Mouse (Mus musculus): ENCODE measurements around the gene Ripor2.

Ripor2 gene

GRCm38 (mm10) chr13:24619711-24620110 is 37.7 kb downstream of the Ripor2 start:
- DNase-seq: no peak

- DNase-seq: no peak
Measured at GRCm38 (mm10) chr13:24620439-24620838, 38.5 kb downstream of the Ripor2 start.

GRCm38 (mm10) chr13:24623631-24624030 is 41.6 kb downstream of the Ripor2 start:
- no peak for DNase-seq

GRCm38 (mm10) chr13:24625071-24625470 is 43.1 kb downstream of the Ripor2 start:
- DNase-seq: no peak

DNA sequence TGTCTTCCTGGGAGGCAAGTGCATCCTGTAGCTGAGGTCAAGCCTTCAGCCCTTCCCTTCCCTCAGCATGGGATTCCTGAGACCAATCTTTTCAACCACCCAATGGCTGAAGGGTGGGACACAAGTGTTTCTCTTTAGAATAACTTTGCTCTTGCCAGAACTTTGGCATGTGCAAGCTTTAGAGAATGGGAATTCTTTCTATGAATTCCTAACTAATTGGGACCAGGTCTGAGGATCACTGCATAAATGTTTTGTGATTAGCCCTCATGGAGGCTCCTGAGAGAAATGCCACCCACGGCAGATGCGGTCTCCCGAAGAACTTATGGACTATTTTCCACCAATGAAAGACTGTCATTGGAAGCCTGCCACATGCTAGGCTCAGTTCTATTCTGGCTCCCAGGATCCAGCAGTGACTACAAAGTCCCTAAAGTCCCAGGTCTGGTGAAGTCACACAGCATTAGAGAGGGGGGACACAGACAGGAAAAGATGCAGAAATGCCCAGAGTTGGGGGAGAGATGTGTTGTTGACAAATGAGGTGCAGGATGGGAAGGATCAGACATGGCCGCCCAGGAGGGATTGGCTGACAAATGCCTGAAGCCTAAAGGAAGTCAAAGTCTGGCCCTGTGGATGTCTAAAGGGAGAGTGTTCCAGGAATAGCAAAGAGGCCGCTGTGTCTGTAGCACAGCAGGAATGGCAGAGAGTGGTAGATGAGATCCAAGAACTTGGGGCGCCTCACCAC is 44.9 kb downstream of the Ripor2 start:
- DNase-seq: no peak

- no peak for DNase-seq
Measured at GRCm38 (mm10) chr13:24628192-24628591, 46.2 kb downstream of the Ripor2 start.

- DNase-seq: no peak
Measured at GRCm38 (mm10) chr13:24629073-24629621, 47.2 kb downstream of the Ripor2 start.

- no peak for DNase-seq
Measured at GRCm38 (mm10) chr13:24630364-24630763, 48.4 kb downstream of the Ripor2 start.

- DNase-seq: no peak
Measured at GRCm38 (mm10) chr13:24632988-24633577, 51.1 kb downstream of the Ripor2 start.

- DNase-seq: no peak
Measured at GRCm38 (mm10) chr13:24634346-24635120, 52.5 kb downstream of the Ripor2 start.

DNA sequence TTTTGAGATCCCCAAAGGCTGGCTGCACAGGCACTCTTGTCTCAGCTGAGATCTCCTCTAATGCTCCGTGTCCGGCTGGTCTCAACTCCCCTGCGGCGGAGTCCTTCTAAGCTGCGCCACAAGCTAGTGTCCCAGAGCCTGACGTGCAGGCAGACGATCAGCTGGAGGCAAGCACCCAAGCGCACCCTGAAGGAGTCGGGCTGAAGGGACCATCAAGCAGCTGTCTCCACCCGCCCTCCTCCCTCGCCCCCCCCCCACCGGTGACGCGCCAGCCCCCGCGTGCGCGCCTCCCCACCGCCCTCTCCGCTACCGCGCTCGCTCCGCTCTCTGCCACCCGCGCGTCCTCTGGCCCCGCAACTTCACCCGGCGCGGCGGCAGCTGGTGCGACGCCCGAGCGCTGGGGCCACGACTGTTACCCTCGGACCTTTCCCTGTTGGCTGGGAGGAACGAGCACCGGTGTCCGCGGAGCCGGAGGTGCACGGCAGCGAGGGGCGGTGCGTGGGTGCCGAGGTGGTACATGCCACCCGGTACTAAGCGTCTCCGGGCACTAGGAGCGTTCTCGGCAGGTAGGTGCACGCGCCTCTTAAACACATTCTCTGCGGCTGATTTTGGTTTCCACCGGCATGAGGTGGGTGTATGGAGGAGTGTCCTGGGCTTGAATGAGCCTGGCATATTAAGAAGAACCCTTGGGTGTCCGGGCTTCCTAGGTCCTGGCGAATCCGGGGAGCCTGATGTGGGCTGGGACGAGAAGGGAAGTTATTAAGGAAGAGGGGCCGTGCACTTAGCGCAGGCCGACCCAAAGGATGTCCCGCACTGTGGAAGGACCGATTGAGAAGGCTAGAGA is 56.6 kb downstream of the Ripor2 start:
- DNase-seq: peak; percentile 68

GRCm38 (mm10) chr13:24639215-24640165 is 57.5 kb downstream of the Ripor2 start:
- peak; percentile 53 for DNase-seq

- DNase-seq: no peak
Measured at GRCm38 (mm10) chr13:24640166-24640560, 58.2 kb downstream of the Ripor2 start.

DNA sequence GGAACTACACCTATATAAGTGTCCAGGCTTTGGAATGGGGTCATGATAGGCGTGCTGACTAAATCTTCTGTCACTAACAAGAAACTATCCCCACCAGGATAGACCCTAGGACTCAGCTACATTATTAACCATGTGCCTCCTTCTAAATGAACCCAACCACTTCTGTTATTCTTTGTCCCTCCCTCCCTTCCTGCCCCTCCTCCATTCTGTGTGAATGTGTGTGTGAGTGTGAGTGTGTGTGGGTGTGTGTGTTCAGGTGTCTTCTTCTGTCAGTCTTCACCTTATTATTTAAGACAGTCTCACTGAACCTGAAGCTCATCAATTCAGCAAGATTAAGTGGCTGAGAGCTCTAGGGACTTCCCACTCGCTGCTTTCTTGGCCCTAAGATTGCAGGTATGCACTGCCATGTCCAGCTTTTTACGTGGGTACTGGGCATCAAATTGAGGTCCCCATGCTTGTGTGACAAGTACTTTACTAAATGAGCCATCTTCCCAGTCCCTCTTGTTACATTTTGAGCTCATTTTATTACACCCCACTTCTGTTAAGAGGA is 58.9 kb downstream of the Ripor2 start:
- no peak for DNase-seq

DNA sequence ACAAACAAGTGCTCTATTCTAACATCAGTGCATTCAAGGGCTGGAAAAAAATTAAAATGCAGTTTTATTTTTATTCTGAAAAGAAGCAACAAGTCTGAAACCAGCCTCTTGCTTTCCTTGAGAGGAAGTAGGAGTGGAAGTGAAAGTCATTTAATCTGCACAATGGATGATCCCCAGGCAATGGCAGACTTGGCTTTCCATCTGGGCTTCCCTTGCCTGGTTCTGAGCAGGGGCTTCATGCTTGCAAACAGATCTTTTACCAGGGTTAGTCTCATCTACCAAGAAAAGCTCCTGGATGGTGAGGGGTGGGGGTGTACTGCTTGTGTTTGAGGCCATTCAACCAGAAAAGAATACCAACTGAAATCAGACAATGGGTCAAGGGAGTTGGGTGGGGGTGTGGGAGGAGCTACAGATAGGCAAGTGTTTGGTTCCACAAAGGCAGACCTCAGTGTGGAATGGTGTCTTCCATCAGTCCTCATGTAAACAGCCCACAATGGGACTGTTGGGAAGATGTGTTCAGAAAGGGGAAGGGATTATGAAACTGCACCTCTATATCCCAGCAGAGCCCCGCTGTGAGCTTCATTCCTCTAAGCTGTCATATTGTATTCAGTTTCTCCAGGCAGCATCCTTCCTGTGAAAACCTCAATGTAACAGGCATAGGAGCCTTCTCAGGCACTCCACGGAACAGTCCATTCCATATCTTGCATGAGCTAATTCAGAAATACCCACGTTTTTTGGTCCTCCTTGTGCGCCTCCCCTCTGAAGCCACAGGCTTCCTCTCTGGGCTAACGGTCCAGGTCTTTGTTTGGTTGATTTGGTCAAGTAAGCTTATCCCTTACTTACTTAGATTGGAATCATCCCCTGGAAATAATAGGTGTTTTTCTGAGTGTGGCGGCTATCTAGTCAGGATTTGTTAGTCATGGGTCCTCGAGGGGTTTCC is 59.8 kb downstream of the Ripor2 start:
- DNase-seq: no peak

GRCm38 (mm10) chr13:24645146-24645545 is 63.2 kb downstream of the Ripor2 start:
- no peak for DNase-seq

- DNase-seq: no peak
Measured at GRCm38 (mm10) chr13:24646324-24646723, 64.3 kb downstream of the Ripor2 start.

GRCm38 (mm10) chr13:24647444-24647843 is 65.5 kb downstream of the Ripor2 start:
- DNase-seq: no peak

DNA sequence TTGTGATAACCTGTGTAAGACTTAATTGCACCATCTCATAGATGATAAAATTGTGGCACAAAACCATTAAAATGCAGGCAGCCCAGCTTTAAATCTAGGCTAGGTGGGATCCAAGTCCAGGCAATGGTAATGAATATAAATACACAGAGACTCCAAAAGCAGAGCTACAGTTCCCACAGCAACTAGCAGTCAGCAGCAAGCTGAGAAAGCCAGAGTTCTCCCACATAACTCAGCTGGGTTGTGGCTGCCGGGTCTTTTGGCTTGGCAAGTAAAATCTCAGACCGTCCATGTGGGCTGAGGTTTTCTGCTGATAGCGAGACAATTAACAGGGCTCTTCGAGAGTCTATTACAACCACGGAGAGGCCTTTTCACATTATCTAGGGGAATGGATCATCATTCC is 66.0 kb downstream of the Ripor2 start:
- DNase-seq: no peak

GRCm38 (mm10) chr13:24648668-24649067 is 66.7 kb downstream of the Ripor2 start:
- DNase-seq: no peak
